In the genomic region with DNA sequence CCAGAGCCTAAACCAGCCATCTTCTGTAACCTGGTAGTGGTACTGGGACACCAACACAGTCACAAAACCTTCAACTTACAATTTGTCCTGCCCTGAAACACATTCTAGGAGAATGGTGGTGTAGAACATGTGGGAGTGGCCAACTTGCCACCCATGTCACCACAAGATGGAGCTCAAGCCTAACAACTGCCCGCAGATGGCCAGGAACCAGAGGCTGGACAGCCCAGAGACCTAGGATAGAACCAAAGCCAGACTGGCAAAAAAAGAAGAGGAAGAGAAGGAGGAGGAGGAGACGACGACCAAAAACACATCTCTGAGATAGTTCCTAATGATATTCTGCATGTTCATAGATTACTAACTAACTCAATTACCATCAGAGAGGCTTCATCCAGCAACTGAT, we compare ENCODE assay signal across 8 mouse cellular contexts. TPM values are rescaled to one million over a fixed set of nuclear protein-coding genes. Genes with fewer than 3 reads are reported as not detected.
DNase-seq lines count a peak whose midpoint lies in the region; ATAC-seq and TF ChIP-seq lines count a peak whose summit lies in the region.

No protein-coding gene starts in this region.

- H3K27ac ChIP-seq in midbrain, embryonic 11.5 days (ENCODE audit: low read depth, low read length): no peak overlapping the region
- H3K27ac ChIP-seq in midbrain, embryonic 16.5 days (ENCODE audit: low read length): no peak overlapping the region
- H3K27ac ChIP-seq in lung, postnatal 0 days (ENCODE audit: low read length): no peak overlapping the region

- H3K4me1 ChIP-seq in midbrain, embryonic 11.5 days (ENCODE audit: control insufficient read depth, insufficient read depth, low read length): peaks cover 7% of the 10 kb centered on the region; the same call in 1 of the 2 replicates
- H3K4me1 ChIP-seq in midbrain, embryonic 16.5 days (ENCODE audit: control insufficient read depth, insufficient read depth, low read length): peaks cover 11% of the 10 kb centered on the region
- H3K4me1 ChIP-seq in lung, postnatal 0 days (ENCODE audit: insufficient read depth, low read depth, low read length): no peaks in the 10 kb centered on the region; the same call in 1 of the 2 replicates

- H3K9me3 ChIP-seq in midbrain, embryonic 11.5 days (ENCODE audit: control insufficient read depth, low read length): no peaks in the 10 kb centered on the region
- 0 out of 2 replicates have a peak, but pooled peaks cover 2% of the 10 kb centered on the region for H3K9me3 ChIP-seq in midbrain, embryonic 16.5 days (replicated peaks; ENCODE audit: control insufficient read depth, low read length, poor library complexity, severe bottlenecking)
- H3K9me3 ChIP-seq in lung, postnatal 0 days (ENCODE audit: low read length): no peaks in the 10 kb centered on the region

- no peak overlapping the region for H3K4me3 ChIP-seq in midbrain, embryonic 11.5 days (ENCODE audit: low read depth, low read length)
- no peak overlapping the region for H3K4me3 ChIP-seq in midbrain, embryonic 16.5 days (ENCODE audit: low read depth, low read length)
- no peak overlapping the region for H3K4me3 ChIP-seq in lung, postnatal 0 days (ENCODE audit: low read depth, low read length)

- TF ChIP-seq EP300 in lung, postnatal 0 days (IDR thresholded peaks at IDR 0.05): no peak

- no peak overlapping the region for H3K4me2 ChIP-seq in midbrain, embryonic 11.5 days
- H3K4me2 ChIP-seq in midbrain, embryonic 16.5 days (ENCODE audit: low read length): no peak overlapping the region
- H3K4me2 ChIP-seq in lung, postnatal 0 days (replicated peaks; ENCODE audit: low read depth, low read length): no peak overlapping the region

- peak; percentile 92 for TF ChIP-seq CTCF in lung, postnatal 0 days (IDR thresholded peaks at IDR 0.05)

- no peaks in the 10 kb centered on the region for H3K36me3 ChIP-seq in midbrain, embryonic 11.5 days (ENCODE audit: control insufficient read depth, insufficient read depth, low read length)
- H3K36me3 ChIP-seq in midbrain, embryonic 16.5 days (ENCODE audit: control insufficient read depth, insufficient read depth, low read length): no peaks in the 10 kb centered on the region
- H3K36me3 ChIP-seq in lung, postnatal 0 days (ENCODE audit: insufficient read depth, low read length): no peaks in the 10 kb centered on the region

- H3K9ac ChIP-seq in midbrain, embryonic 11.5 days (ENCODE audit: low read length): no peak overlapping the region
- H3K9ac ChIP-seq in midbrain, embryonic 16.5 days (ENCODE audit: low read depth, low read length): no peak overlapping the region
- no peak overlapping the region for H3K9ac ChIP-seq in lung, postnatal 0 days (replicated peaks; ENCODE audit: low read depth)

- peak; percentile 92 for DNase-seq in midbrain, embryonic 11.5 days (ENCODE audit: low spot score, missing footprints)
- peak; percentile 85 to 88 for DNase-seq in cerebellum, adult 18-20 months
- DNase-seq in gastrocnemius, adult 18-20 months (ENCODE audit: low spot score): peak; percentile 84
- peak; percentile 39 for DNase-seq in large intestine, adult 2 months (ENCODE audit: low read depth, low spot score)
- peak; percentile 90 for DNase-seq in lung, postnatal 0 days (ENCODE audit: low spot score)
- DNase-seq in right cerebral cortex, adult 2 months (ENCODE audit: low spot score in 2 of 2): peak; percentile 78 to 82
- DNase-seq in urinary bladder, postnatal 10 days (ENCODE audit: low spot score): peak; percentile 11

- ATAC-seq in midbrain, embryonic 11.5 days (ENCODE audit: low FRiP score): peak; percentile 28; the same call in 1 of the 2 replicates
- ATAC-seq in midbrain, embryonic 16.5 days: no peak
- ATAC-seq in lung, postnatal 0 days: peak; percentile 46

- H3K27me3 ChIP-seq in midbrain, embryonic 11.5 days (ENCODE audit: control insufficient read depth, insufficient read depth, low read length): no peaks in the 10 kb centered on the region
- H3K27me3 ChIP-seq in midbrain, embryonic 16.5 days (ENCODE audit: control insufficient read depth, insufficient read depth, low read depth, low read length): no peaks in the 10 kb centered on the region
- H3K27me3 ChIP-seq in lung, postnatal 0 days (replicated peaks; ENCODE audit: insufficient read depth, low read length): no peaks in the 10 kb centered on the region

- WGBS in midbrain, embryonic 11.5 days: 7% methylated on average over 3 of the region's 3 CpGs
- 2% methylated on average over 3 of the region's 3 CpGs for WGBS in midbrain, embryonic 16.5 days
- WGBS in large intestine, adult 2 months: 5% methylated on average over 3 of the region's 3 CpGs
- 0% methylated on average over 3 of the region's 3 CpGs for whole genome bisulfite sequencing in lung, postnatal 0 days

RNA-seq across cellular contexts. Expression of a gene that starts 24.4 kb away (rescaled TPM):
- 110 and 114 TPM in 2 replicates for polyA plus RNA-seq in midbrain, embryonic 11.5 days (2014; fragmentation: Nextera tagmentation; extraction: Ambion mirVana)
- 116 and 120 TPM in 2 replicates for polyA plus RNA-seq in midbrain, embryonic 16.5 days (2015; fragmentation: Nextera tagmentation; extraction: Ambion mirVana)
- total RNA-seq in gastrocnemius, adult 18-20 months (2021): 10 to 100 TPM; 54.6 to 58.7 TPM
- 11.5 and 16.1 TPM in 2 replicates for polyA plus RNA-seq in large intestine, adult 2 months (2012; rRNA removed)
- 41.2 and 43.8 TPM in 2 replicates for polyA plus RNA-seq in lung, postnatal 0 days (2015; fragmentation: Nextera tagmentation; extraction: Ambion mirVana)

RNA-seq across cellular contexts. Expression of a gene that starts 42.1 kb away (rescaled TPM):
- 9.1 and 9.4 TPM in 2 replicates for polyA plus RNA-seq in midbrain, embryonic 11.5 days (2014; fragmentation: Nextera tagmentation; extraction: Ambion mirVana)
- polyA plus RNA-seq in midbrain, embryonic 16.5 days (2015; fragmentation: Nextera tagmentation; extraction: Ambion mirVana): 12.0 TPM in 2 replicates
- total RNA-seq in gastrocnemius, adult 18-20 months (2021): 10 to 100 TPM; 28.4 to 32.2 TPM
- polyA plus RNA-seq in large intestine, adult 2 months (2012; rRNA removed): 7.7 and 13.4 TPM in 2 replicates
- polyA plus RNA-seq in lung, postnatal 0 days (2015; fragmentation: Nextera tagmentation; extraction: Ambion mirVana): 10.8 and 12.3 TPM in 2 replicates

Comparison
In these comparisons a context has a peak if more than half of its experiments do, and no peak if none do; other contexts are left out.
1. DNase-seq: peak in every context shown above with its lines; median percentile 92 in midbrain, embryonic 11.5 days; 90 in lung, postnatal 0 days; 86 in cerebellum, adult 18-20 months; 84 in gastrocnemius, adult 18-20 months; 80 in right cerebral cortex, adult 2 months; 39 in large intestine, adult 2 months; 11 in urinary bladder, postnatal 10 days.